Mouse (Mus musculus) myocyte (in vitro differentiated cells): ENCODE measurements around the gene Atp6v1c2.

Source experiments
- CEBPB ChIP-seq: IDR thresholded peaks from 2 replicates; pipeline ENCODE4 v1.6.1; 2011; ENCODE audit warnings: mild to moderate bottlenecking, moderate library complexity; ENCODE audit not compliant: poor library complexity, insufficient read depth, severe bottlenecking
- E2F4 ChIP-seq: IDR thresholded peaks from one replicate; pipeline ENCODE4 v1.6.1; 2011; ENCODE audit warnings: mild to moderate bottlenecking, control low read depth, moderate library complexity; ENCODE audit not compliant: insufficient read depth
- MAX ChIP-seq: IDR thresholded peaks from one replicate; pipeline ENCODE4 v1.6.1; 2011; ENCODE audit warnings: low read depth, mild to moderate bottlenecking, control low read depth
- MYOD1 ChIP-seq, 3 experiments: IDR thresholded peaks; one replicate each; pipeline ENCODE4 v1.6.1; 2011; ENCODE audit warnings: control low read depth in 2 of 3, low read depth in 2 of 3, mild to moderate bottlenecking in 2 of 3, moderate library complexity in 1 of 3; ENCODE audit not compliant: insufficient read length in 2 of 3, control insufficient read depth in 1 of 3
- MYOG ChIP-seq, 3 experiments: IDR thresholded peaks; one replicate each; pipeline ENCODE4 v1.6.1; 2011; ENCODE audit warnings: control low read depth in 2 of 3, low read depth in 2 of 3, mild to moderate bottlenecking in 2 of 3; ENCODE audit not compliant: insufficient read length in 2 of 3, control insufficient read depth in 1 of 3, insufficient read depth in 1 of 3
- POLR2A ChIP-seq: IDR thresholded peaks from one replicate; pipeline ENCODE4 v1.6.1; 2011; ENCODE audit warnings: low read depth, mild to moderate bottlenecking, control low read depth, moderate library complexity; ENCODE audit not compliant: insufficient read length
- POLR2AphosphoS2 ChIP-seq: IDR thresholded peaks from one replicate; pipeline ENCODE4 v1.6.1; 2011; ENCODE audit warnings: low read depth, control low read depth; ENCODE audit not compliant: insufficient read length
- REST ChIP-seq: IDR thresholded peaks from one replicate; pipeline ENCODE4 v1.6.1; 2011; ENCODE audit warnings: mild to moderate bottlenecking, control low read depth, moderate library complexity; ENCODE audit not compliant: insufficient read depth, insufficient read length
- TCF3 ChIP-seq: IDR thresholded peaks from one replicate; pipeline ENCODE4 v1.6.1; 2011; ENCODE audit warnings: low read depth, control low read depth; ENCODE audit not compliant: insufficient read length
- USF1 ChIP-seq: IDR thresholded peaks from one replicate; pipeline ENCODE4 v1.6.1; 2011; ENCODE audit warnings: low read depth, mild to moderate bottlenecking, control low read depth, moderate library complexity

GRCm38 (mm10) chr12:17369551-17370325, 40.6 kb upstream of the Atp6v1c2 start:
- TF ChIP-seq REST: no peak
- TF ChIP-seq POLR2A: no peak
- TF ChIP-seq MAX: no peak
- no peak for TF ChIP-seq CEBPB
- TF ChIP-seq MYOD1 (IDR thresholded peaks at IDR 0.05; ENCODE audit: control insufficient read depth in 1 of 3, insufficient read length in 2 of 3, low read depth in 2 of 3): no peak
- TF ChIP-seq POLR2AphosphoS2: no peak
- no peak for TF ChIP-seq MYOG (IDR thresholded peaks at IDR 0.05; ENCODE audit: control insufficient read depth in 1 of 3, insufficient read depth in 1 of 3, insufficient read length in 2 of 3, low read depth in 2 of 3)
- no peak for TF ChIP-seq TCF3
- no peak for TF ChIP-seq USF1
- TF ChIP-seq E2F4: no peak
